Mouse (Mus musculus): ENCODE data around the gene Zan. TPM values are rescaled to one million over a fixed set of nuclear protein-coding genes. Genes with fewer than 3 reads are reported as not detected.

The Zan gene
- total and polyA plus RNA-seq, 3 experiments, result 0.04 to 0.10 TPM; not detected in 1

- no peaks in the 10 kb centered on the region for H3K36me3 ChIP-seq (replicated peaks in 1 of 2; ENCODE audit: control insufficient read depth in 1 of 2, insufficient read depth in 1 of 2, low read length in 1 of 2)
- in situ Hi-C loops (cut with MboI; ENCODE audit: low pct_ligation_motif_present, low pct_unique_long_range_greater_than_20kb, low sequenced_read_pairs), result no loop called here
These were observed 93.4 kb downstream of the Zan start for GRCm38 (mm10) chr5:137383441-137383840.

GRCm38 (mm10) chr5:137381152-137381551 lies 95.7 kb downstream of the Zan start:
- Histone ChIP-seq H3K27ac (ENCODE audit: insufficient read depth, low read depth) (no peak overlapping the region), H3K4me3 (replicated peaks in 1 of 3; ENCODE audit: low read depth in 2 of 3, low read length in 2 of 3, poor library complexity in 1 of 3) (no peak overlapping the region), H3K27me3 (replicated peaks) (peaks cover 54% of the 10 kb centered on the region), H3K9ac (ENCODE audit: insufficient read depth, low read depth) (no peak overlapping the region), H3K4me2 (ENCODE audit: insufficient read depth, low read depth, poor library complexity, severe bottlenecking) (no peak overlapping the region), H3K36me3 (replicated peaks in 1 of 2; ENCODE audit: control insufficient read depth in 1 of 2, insufficient read depth in 1 of 2, low read length in 1 of 2) (no peaks in the 10 kb centered on the region), H3K4me1 (ENCODE audit: control insufficient read depth in 1 of 2, insufficient read depth in 2 of 2) (peaks cover 0 to 4% of the 10 kb centered on the region in 2 experiments; a peak in 2 of 4 replicates), H3K79me2 (replicated peaks; ENCODE audit: control insufficient read depth, extremely low read depth, insufficient read depth, poor library complexity, severe bottlenecking) (no peaks in the 10 kb centered on the region), H3K9me3 (replicated peaks; ENCODE audit: low read length) (no peaks in the 10 kb centered on the region)
- TF ChIP-seq CTCF (conservative IDR thresholded peaks at IDR 0.05 in 1 of 2, IDR thresholded peaks at IDR 0.05 in 1 of 2; ENCODE audit: low read depth in 2 of 2, low read length in 2 of 2) (peak; percentile 58 to 77), ZMIZ1 (IDR thresholded peaks at IDR 0.05; ENCODE audit: low read depth, low read length) (no peak), MAX (IDR thresholded peaks at IDR 0.05; ENCODE audit: low read length) (peak; percentile 87), NELFE (IDR thresholded peaks at IDR 0.05; ENCODE audit: low read depth, low read length) (peak; percentile 20; the same call in 1 of the 2 replicates), SMC3 (IDR thresholded peaks at IDR 0.05; ENCODE audit: low read depth, low read length) (peak; percentile 39), MYC (IDR thresholded peaks at IDR 0.05; ENCODE audit: low read depth, low read length) (peak; percentile 83), USF2 (conservative IDR thresholded peaks at IDR 0.05; ENCODE audit: low read depth, low read length) (peak; percentile 17; the same call in 1 of the 2 replicates), ZC3H11A (IDR thresholded peaks at IDR 0.05; ENCODE audit: low read depth, low read length) (no peak), RCOR1 (conservative IDR thresholded peaks at IDR 0.05; ENCODE audit: low read depth, low read length) (no peak), TCF12 (IDR thresholded peaks at IDR 0.05; ENCODE audit: low read depth, low read length) (peak; percentile 19; the same call in 1 of the 2 replicates), RAD21 (IDR thresholded peaks at IDR 0.05; ENCODE audit: low read depth, low read length) (peak; percentile 69), USF1 (IDR thresholded peaks at IDR 0.05; ENCODE audit: low read depth, low read length) (peak; percentile 31; the same call in 1 of the 2 replicates)
- dilution Hi-C loops (cut with MboI; ENCODE audit: extremely low pct_ligation_motif_present, extremely low pct_unique_long_range_greater_than_20kb, low sequenced_read_pairs) (no loop called here), in situ Hi-C loops (cut with MboI; ENCODE audit: low pct_ligation_motif_present, low pct_unique_long_range_greater_than_20kb, low sequenced_read_pairs) (no loop called here)
- peak; percentile 64 for DNase-seq (ENCODE audit: extremely low read depth)

More at GRCm38 (mm10) chr5:137383441-137383840, 93.4 kb downstream of the Zan start:
- no peak overlapping the region for H3K4me3 ChIP-seq (replicated peaks in 1 of 3; ENCODE audit: low read depth in 2 of 3, low read length in 2 of 3, poor library complexity in 1 of 3)
- TF ChIP-seq SMC3 (IDR thresholded peaks at IDR 0.05; ENCODE audit: low read depth, low read length), result no peak
- TF ChIP-seq ZMIZ1 (IDR thresholded peaks at IDR 0.05; ENCODE audit: low read depth, low read length), result no peak
- TF ChIP-seq IRF4 (IDR thresholded peaks at IDR 0.05; ENCODE audit: low read depth, low read length), result no peak
- TF ChIP-seq NELFE (IDR thresholded peaks at IDR 0.05; ENCODE audit: low read depth, low read length), result no peak
- TF ChIP-seq MEF2A (IDR thresholded peaks at IDR 0.05; ENCODE audit: borderline replicate concordance, low read depth, low read length), result no peak
- no peak for TF ChIP-seq ZKSCAN1 (IDR thresholded peaks at IDR 0.05; ENCODE audit: borderline replicate concordance, low read depth, low read length)
- TF ChIP-seq USF1 (IDR thresholded peaks at IDR 0.05; ENCODE audit: low read depth, low read length), result no peak
- no peak for TF ChIP-seq UBTF (IDR thresholded peaks at IDR 0.05; ENCODE audit: low read depth, low read length)
- no peak for TF ChIP-seq MAFK (IDR thresholded peaks at IDR 0.05; ENCODE audit: insufficient replicate concordance, low read length)
- TF ChIP-seq NRF1 (IDR thresholded peaks at IDR 0.05; ENCODE audit: low read depth, low read length), result no peak
- H3K27me3 ChIP-seq (replicated peaks), result peaks cover 59% of the 10 kb centered on the region
- H3K4me2 ChIP-seq (ENCODE audit: insufficient read depth, low read depth, poor library complexity, severe bottlenecking), result no peak overlapping the region
- no peaks in the 10 kb centered on the region for H3K79me2 ChIP-seq (replicated peaks; ENCODE audit: control insufficient read depth, extremely low read depth, insufficient read depth, poor library complexity, severe bottlenecking)
- DNase-seq (ENCODE audit: extremely low read depth), result no peak
- peaks cover 0 to 4% of the 10 kb centered on the region in 2 experiments; a peak in 2 of 4 replicates for H3K4me1 ChIP-seq (ENCODE audit: control insufficient read depth in 1 of 2, insufficient read depth in 2 of 2)
- H3K9me3 ChIP-seq (replicated peaks; ENCODE audit: low read length), result no peaks in the 10 kb centered on the region
- H3K9ac ChIP-seq (ENCODE audit: insufficient read depth, low read depth), result no peak overlapping the region
- dilution Hi-C loops (cut with MboI; ENCODE audit: extremely low pct_ligation_motif_present, extremely low pct_unique_long_range_greater_than_20kb, low sequenced_read_pairs), result no loop called here
- no peak overlapping the region for H3K27ac ChIP-seq (ENCODE audit: insufficient read depth, low read depth)

Data from CH12.LX (cell line).